Mouse (Mus musculus) liver, embryonic 14.5 days (tissue): ENCODE measurements at regions not wholly inside any gene's neighbourhood (a gene's known extent, or its start where the extent isn't known, plus 50 kb on each side); places are given as distances from the start of the nearest gene placed in this dataset.

Source experiments
- CTCF ChIP-seq: IDR thresholded peaks from 2 replicates; pipeline ENCODE4 v1.5.1; 2016; ENCODE audit warnings: antibody characterized with exemption, low read depth, control low read depth
- EP300 ChIP-seq: IDR thresholded peaks from 2 replicates; pipeline ENCODE4 v1.6.1; 2016; ENCODE audit warnings: antibody characterized with exemption, low read depth

GRCm38 (mm10) chr3:35361086-35361485, 392.8 kb upstream of the Atp11b start:
- TF ChIP-seq CTCF (no peak), EP300 (no peak)
